Mouse (Mus musculus) CH12.LX (cell line): ENCODE measurements at regions not wholly inside any gene's neighbourhood (a gene's known extent, or its start where the extent isn't known, plus 50 kb on each side); places are given as distances from the start of the nearest gene placed in this dataset.

Experiments
- CHD2 ChIP-seq: IDR thresholded peaks from 2 replicates; pipeline ENCODE4 v1.6.1; 2011; ENCODE audit warnings: low read length, improper control_type of control experiment
- CTCF ChIP-seq, 2 experiments: IDR thresholded peaks in 1 of 2; conservative IDR thresholded peaks in 1 of 2; 2 replicates each; pipeline ENCODE4 v1.5.1; 2011 to 2012; ENCODE audit warnings: low read depth in 2 of 2, low read length in 2 of 2, improper control_type of control experiment in 1 of 2, inconsistent platforms in 1 of 2, mild to moderate bottlenecking in 1 of 2, moderate library complexity in 1 of 2
- EP300 ChIP-seq: IDR thresholded peaks from 2 replicates; pipeline ENCODE4 v1.6.1; 2011; ENCODE audit warnings: low read length, improper control_type of control experiment
- MAZ ChIP-seq: IDR thresholded peaks from 2 replicates; pipeline ENCODE4 v1.6.1; 2012; ENCODE audit warnings: low read depth, mild to moderate bottlenecking, inconsistent platforms, low read length, improper control_type of control experiment, moderate library complexity
- MYC ChIP-seq: IDR thresholded peaks from 2 replicates; pipeline ENCODE4 v1.6.1; 2011; ENCODE audit warnings: low read depth, mild to moderate bottlenecking, improper control_type of control experiment, low read length
- POLR2A ChIP-seq: IDR thresholded peaks from 2 replicates; pipeline ENCODE4 v1.6.1; 2011; ENCODE audit warnings: low read depth, mild to moderate bottlenecking, improper control_type of control experiment, low read length
- TBP ChIP-seq: conservative IDR thresholded peaks from 2 replicates; pipeline ENCODE4 v1.6.1; 2011; ENCODE audit warnings: low read depth, low read length, improper control_type of control experiment
- USF1 ChIP-seq: IDR thresholded peaks from 2 replicates; pipeline ENCODE4 v1.6.1; 2014; ENCODE audit warnings: low read depth, mild to moderate bottlenecking, inconsistent platforms, low read length, improper control_type of control experiment
- ZMIZ1 ChIP-seq: IDR thresholded peaks from 2 replicates; pipeline ENCODE4 v1.6.1; 2012; ENCODE audit warnings: low read depth, mild to moderate bottlenecking, inconsistent platforms, low read length, improper control_type of control experiment

DNA sequence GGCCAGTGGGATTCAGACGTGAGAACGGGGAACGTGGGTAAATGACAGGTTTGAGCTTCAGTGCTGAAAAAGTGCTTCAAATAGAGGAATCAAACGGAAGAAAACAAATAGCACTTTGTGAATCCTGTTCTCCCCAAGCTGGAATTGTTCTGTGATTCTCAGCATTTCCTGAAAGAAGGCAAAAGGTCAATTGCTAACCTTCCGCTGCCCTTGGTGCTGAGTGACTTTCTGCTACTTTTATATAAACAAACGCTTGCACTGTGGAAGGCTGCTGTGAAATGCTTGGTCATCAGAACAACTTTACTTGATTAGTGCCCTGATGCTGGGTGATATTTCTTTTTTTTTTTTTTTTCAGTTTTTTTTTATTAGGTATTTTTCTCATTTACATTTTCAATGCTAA lies 192.3 kb upstream of the Chl1 start:
- TF ChIP-seq USF1 (no peak), EP300 (no peak), CTCF (conservative IDR thresholded peaks at IDR 0.05 in 1 of 2, IDR thresholded peaks at IDR 0.05 in 1 of 2; ENCODE audit: low read depth in 2 of 2, low read length in 2 of 2) (no peak), POLR2A (no peak), MYC (no peak), MAZ (no peak), CHD2 (no peak), ZMIZ1 (no peak), TBP (no peak)
